Mouse (Mus musculus): ENCODE data around the gene Mid1. TPM values are rescaled to one million over a fixed set of nuclear protein-coding genes. Genes with fewer than 3 reads are reported as not detected.
"Not testable (repeated sequence)": the region's sequence is repeated elsewhere in the genome, so short reads cannot be mapped to it uniquely, and the experiment has no call there.

Gene Mid1
- polyA plus RNA-seq, 1 experiment from 2014 or later = 22.3 TPM

DNA sequence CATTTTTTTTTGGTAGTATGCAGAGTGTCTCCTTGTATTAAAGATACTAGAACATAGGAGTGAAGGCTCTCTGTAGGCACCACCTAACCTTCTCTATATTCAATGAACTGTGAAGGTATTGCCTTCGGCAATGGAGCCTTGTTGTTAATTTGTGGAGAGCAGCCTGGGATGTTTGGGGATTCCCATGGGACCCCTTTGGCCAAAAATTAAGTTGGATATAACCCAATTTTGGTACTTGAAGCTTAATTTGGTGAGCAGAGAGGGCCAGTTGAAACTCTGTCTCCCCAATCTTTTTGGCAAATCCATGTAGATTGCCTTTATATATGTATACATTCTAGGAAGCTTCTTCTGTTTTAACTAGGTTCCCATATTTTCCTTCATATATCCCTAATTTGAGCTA, 284.3 kb downstream of the Mid1 start:
- H3K27me3 ChIP-seq (ENCODE audit: poor library complexity, severe bottlenecking) = peaks cover 4% of the 10 kb centered on the region; the same call in 1 of the 2 replicates
- 96% methylated on average over 1 of the region's 1 CpGs for WGBS

DNA sequence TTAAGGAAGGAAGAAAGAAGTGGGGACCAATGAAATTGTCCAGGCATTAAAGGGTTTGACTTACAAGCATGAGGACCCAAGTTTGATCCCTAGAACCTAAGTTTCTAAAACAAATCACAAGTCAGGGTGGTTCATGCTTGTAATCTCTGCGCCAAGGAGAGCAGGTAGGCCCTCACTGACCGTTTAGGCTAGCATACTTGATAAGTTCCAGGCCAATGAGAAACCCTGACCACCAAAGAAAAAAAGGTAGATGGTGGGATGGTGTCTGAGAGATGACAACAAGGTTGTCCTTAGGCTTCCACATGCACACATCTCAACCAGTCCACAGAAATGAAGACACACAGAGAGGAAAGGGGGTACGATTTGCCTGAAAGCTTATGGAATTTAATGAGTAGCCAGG, 284.8 kb downstream of the Mid1 start:
- H3K27me3 ChIP-seq (ENCODE audit: poor library complexity, severe bottlenecking); H3K4me1 ChIP-seq; H3K4me3 ChIP-seq; H3K27ac ChIP-seq; DNase-seq (ENCODE audit: extremely low spot score, low spot score): not testable (repeated sequence)
- 88% methylated on average over 3 of the region's 3 CpGs for WGBS
- Histone ChIP-seq H3K9me3 (peaks cover 49% of the 10 kb centered on the region), H3K36me3 (replicated peaks) (peaks cover 53% of the 10 kb centered on the region)

More for the DNA sequence above, 284.3 kb downstream of the Mid1 start:
- Histone ChIP-seq H3K9me3 (peaks cover 45% of the 10 kb centered on the region), H3K4me1 (no peaks in the 10 kb centered on the region), H3K4me3 (no peak overlapping the region), H3K36me3 (replicated peaks) (peaks cover 48% of the 10 kb centered on the region), H3K27ac (no peak overlapping the region)
- DNase-seq (ENCODE audit: extremely low spot score, low spot score) = no peak

DNA sequence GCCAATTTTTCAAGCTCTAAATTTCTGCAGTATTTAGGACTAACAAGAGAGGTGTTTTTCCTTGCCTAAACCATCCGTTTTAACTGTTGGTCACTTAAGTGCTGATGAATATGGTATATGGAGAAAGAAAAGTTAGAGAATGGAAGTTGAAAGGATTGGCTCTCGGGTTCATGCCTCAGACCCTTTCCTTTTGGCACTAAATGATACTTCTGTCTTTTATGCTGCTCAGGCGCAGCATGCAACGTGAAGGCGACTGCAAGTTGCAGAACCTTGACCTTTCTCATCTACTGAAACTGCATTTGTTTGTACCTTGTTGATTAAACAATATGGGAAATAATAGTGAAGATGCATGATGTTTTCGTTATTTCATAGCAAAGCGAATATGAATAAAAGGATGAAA, 285.5 kb downstream of the Mid1 start:
- Histone ChIP-seq H3K9me3 (peaks cover 57% of the 10 kb centered on the region), H3K36me3 (replicated peaks) (peaks cover 61% of the 10 kb centered on the region)
- not testable (repeated sequence) for H3K27me3 ChIP-seq (ENCODE audit: poor library complexity, severe bottlenecking); H3K27ac ChIP-seq; H3K4me1 ChIP-seq; H3K4me3 ChIP-seq; DNase-seq (ENCODE audit: extremely low spot score, low spot score)
- 89% methylated on average over 7 of the region's 7 CpGs for WGBS

GRCm38 (mm10) chrX:169971562-169971961, 286.6 kb downstream of the Mid1 start:
- H3K4me3 ChIP-seq; H3K27me3 ChIP-seq (ENCODE audit: poor library complexity, severe bottlenecking); DNase-seq (ENCODE audit: extremely low spot score, low spot score); H3K4me1 ChIP-seq; H3K27ac ChIP-seq: not testable (repeated sequence)
- Histone ChIP-seq H3K36me3 (replicated peaks) (peaks cover 68% of the 10 kb centered on the region), H3K9me3 (peaks cover 64% of the 10 kb centered on the region)
- WGBS = 87% methylated on average over 6 of the region's 6 CpGs

DNA sequence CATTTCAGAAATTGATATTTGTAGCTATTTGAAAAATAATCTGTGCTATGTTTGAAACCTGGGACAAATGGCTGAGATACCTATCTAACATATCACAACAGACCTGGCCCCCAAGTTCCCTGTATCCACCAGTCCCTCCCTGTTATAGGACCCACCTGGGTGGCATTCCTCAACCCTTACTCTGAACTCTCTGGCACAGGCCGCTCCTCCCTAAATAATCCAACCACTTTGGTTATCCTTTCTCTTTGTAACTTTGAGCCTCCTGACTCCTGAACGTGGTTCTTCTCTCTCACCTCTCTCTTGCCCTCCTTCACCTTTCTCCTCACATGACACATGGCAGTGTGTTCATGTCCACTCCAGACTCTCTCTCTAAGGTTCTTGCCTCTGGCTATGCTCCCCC, 287.1 kb downstream of the Mid1 start:
- WGBS = 83% methylated on average over 2 of the region's 2 CpGs
- not testable (repeated sequence) for DNase-seq (ENCODE audit: extremely low spot score, low spot score); H3K27me3 ChIP-seq (ENCODE audit: poor library complexity, severe bottlenecking); H3K27ac ChIP-seq; H3K4me3 ChIP-seq; H3K4me1 ChIP-seq
- H3K9me3 ChIP-seq = peaks cover 68% of the 10 kb centered on the region
- peaks cover 73% of the 10 kb centered on the region for H3K36me3 ChIP-seq (replicated peaks)

DNA sequence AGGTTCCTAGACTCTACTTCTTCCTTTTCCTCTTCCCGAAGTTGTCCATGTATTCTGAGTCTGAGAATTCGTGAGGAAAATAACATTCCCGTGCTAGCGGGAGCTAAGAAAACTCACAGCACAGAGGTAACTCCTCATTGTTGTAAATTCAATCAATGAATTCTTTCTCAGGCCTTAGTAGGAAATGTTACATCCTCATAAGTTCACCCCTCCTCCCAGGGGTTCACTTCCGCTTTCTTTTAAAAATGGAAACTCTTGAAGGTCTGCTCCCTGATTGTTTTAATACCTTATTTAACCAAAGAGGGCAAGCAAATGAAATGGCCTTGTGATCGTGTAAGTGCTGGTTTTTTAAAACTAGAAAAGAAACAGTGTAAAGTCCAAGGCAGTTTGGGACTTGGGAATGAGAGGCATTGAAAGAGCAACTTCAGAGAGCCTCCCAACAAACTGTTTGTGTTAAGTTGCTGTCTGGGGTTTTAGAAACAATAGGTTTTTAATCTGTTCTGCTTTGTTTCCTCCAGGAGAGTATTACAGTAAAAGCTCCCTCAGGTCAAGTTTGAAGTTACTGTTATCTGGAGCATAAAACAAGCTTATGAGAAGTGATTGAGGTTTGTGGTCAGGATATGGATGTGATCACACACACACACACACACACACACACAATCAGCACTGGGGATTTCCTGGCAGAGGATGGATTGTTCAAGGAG, 287.9 kb downstream of the Mid1 start:
- WGBS = 81% methylated on average over 6 of the region's 6 CpGs
- peaks cover 77% of the 10 kb centered on the region for H3K9me3 ChIP-seq

DNA sequence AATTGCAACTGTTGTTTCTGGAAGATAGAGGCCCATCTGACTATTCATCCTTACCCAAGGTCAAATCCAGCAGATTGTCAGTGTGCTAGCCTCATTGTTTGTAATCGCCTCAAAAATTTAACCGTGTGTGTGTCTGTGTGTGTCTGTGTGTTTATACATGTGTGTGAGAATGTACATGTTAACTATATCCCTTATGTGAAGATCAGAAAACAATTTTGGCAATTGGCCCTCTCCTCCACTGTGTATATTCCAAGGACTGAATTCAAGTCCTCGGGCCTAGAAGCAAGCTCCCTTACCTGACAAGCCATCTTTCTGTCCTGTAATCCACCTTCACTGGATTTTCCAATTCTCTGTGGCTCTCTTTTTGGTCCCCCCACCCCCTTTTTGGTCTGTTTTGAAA, 288.8 kb downstream of the Mid1 start:
- H3K36me3 ChIP-seq (replicated peaks) = peaks cover 90% of the 10 kb centered on the region
- not testable (repeated sequence) for H3K27me3 ChIP-seq (ENCODE audit: poor library complexity, severe bottlenecking); H3K4me3 ChIP-seq; DNase-seq (ENCODE audit: extremely low spot score, low spot score); H3K4me1 ChIP-seq; H3K27ac ChIP-seq
- H3K9me3 ChIP-seq = peaks cover 85% of the 10 kb centered on the region
- WGBS = 62% methylated on average over 3 of the region's 3 CpGs

More for the DNA sequence above, 287.9 kb downstream of the Mid1 start:
- H3K4me3 ChIP-seq; H3K4me1 ChIP-seq; H3K27me3 ChIP-seq (ENCODE audit: poor library complexity, severe bottlenecking); H3K27ac ChIP-seq; DNase-seq (ENCODE audit: extremely low spot score, low spot score): not testable (repeated sequence)
- peaks cover 81% of the 10 kb centered on the region for H3K36me3 ChIP-seq (replicated peaks)

GRCm38 (mm10) chrX:169974456-169974855, 289.5 kb downstream of the Mid1 start:
- H3K36me3 ChIP-seq (replicated peaks) = peaks cover 96% of the 10 kb centered on the region
- WGBS = 66% methylated on average over 4 of the region's 4 CpGs
- not testable (repeated sequence) for H3K27ac ChIP-seq; H3K4me3 ChIP-seq; DNase-seq (ENCODE audit: extremely low spot score, low spot score); H3K4me1 ChIP-seq; H3K27me3 ChIP-seq (ENCODE audit: poor library complexity, severe bottlenecking)
- H3K9me3 ChIP-seq = peaks cover 92% of the 10 kb centered on the region

DNA sequence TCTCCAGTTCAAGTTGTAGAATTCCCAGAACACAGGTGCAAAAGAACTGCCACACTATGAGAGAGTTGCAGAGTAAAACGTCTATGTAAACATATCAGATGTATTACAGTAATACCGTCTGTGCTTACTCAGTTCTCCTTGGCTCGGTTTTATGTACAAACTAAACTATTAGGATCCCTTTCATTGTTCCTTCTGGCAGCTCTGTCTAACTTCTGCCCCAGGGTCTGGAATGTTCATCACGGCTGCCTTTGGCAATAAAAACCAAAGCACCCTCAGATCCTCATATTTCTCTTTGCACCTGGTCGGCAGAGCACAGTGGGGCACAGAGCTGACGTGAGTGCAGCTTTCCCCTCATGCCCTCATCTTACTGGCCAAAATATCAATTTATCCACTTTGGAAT, 290.0 kb downstream of the Mid1 start:
- peaks cover 96% of the 10 kb centered on the region for H3K36me3 ChIP-seq (replicated peaks)

DNA sequence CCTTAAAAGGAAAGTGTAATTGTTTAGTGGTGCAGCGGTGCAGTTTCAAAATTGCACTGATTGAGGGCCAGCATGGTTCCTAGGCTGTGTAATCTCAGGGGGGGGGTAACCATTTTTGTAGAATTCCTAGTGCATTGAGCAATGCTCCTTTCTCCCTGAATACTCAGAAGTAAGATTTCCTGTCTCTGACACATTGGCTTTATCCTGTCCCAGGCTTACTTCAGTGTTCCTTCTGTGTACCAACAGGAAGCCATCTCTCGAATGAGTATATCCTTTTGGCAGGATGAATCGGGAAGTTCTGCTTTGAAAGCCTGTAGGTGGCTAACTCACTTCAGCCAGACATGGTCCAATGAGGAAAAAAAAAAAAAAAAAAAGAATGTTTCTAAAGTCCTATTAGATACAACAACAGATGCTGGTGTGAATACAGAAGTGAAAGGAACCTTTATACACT, 290.7 kb downstream of the Mid1 start:
- not testable (repeated sequence) for H3K27me3 ChIP-seq (ENCODE audit: poor library complexity, severe bottlenecking); H3K27ac ChIP-seq; H3K4me1 ChIP-seq; H3K4me3 ChIP-seq; DNase-seq (ENCODE audit: extremely low spot score, low spot score)
- Histone ChIP-seq H3K36me3 (replicated peaks) (peaks cover 96% of the 10 kb centered on the region), H3K9me3 (peaks cover 92% of the 10 kb centered on the region)
- WGBS = 88% methylated on average over 3 of the region's 3 CpGs

More for the DNA sequence above, 290.0 kb downstream of the Mid1 start:
- H3K9me3 ChIP-seq = peaks cover 92% of the 10 kb centered on the region
- not testable (repeated sequence) for DNase-seq (ENCODE audit: extremely low spot score, low spot score); H3K4me3 ChIP-seq; H3K4me1 ChIP-seq; H3K27me3 ChIP-seq (ENCODE audit: poor library complexity, severe bottlenecking); H3K27ac ChIP-seq
- 86% methylated on average over 6 of the region's 6 CpGs for WGBS

DNA sequence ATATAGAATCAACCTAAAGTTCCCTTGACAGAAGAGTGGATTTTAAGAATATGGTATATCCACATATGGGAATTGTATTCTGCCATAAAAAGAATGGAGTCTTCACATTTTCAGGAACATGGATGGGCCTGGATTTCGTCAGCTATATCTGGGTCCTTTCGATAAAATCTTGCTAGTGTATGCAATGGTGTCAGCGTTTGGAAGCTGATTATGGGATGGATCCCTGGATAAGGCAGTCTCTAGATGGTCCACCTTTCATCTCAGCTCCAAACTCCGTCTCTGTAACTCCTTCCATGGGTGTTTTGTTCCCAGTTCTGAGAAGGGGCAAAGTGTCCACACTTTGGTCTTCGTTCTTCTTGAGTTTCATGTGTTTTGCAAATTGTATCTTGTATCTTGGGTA, 291.3 kb downstream of the Mid1 start:
- not testable (repeated sequence) for H3K27ac ChIP-seq; H3K4me3 ChIP-seq; H3K4me1 ChIP-seq; H3K27me3 ChIP-seq (ENCODE audit: poor library complexity, severe bottlenecking); DNase-seq (ENCODE audit: extremely low spot score, low spot score)
- Histone ChIP-seq H3K9me3 (peaks cover 95% of the 10 kb centered on the region), H3K36me3 (replicated peaks) (peaks cover 96% of the 10 kb centered on the region)
- WGBS = 66% methylated on average over 5 of the region's 5 CpGs

GRCm38 (mm10) chrX:169977856-169978435, 292.9 kb downstream of the Mid1 start:
- H3K27ac ChIP-seq; DNase-seq (ENCODE audit: extremely low spot score, low spot score); H3K4me1 ChIP-seq; H3K4me3 ChIP-seq; H3K27me3 ChIP-seq (ENCODE audit: poor library complexity, severe bottlenecking): not testable (repeated sequence)
- 92% methylated on average over 7 of the region's 7 CpGs for WGBS
- Histone ChIP-seq H3K36me3 (replicated peaks) (peaks cover 96% of the 10 kb centered on the region), H3K9me3 (peaks cover 95% of the 10 kb centered on the region)

Measured in forebrain, embryonic 10.5 days (tissue).